Mouse (Mus musculus) CH12.LX (cell line): ENCODE results near the gene Dlst. TPM values are rescaled to one million over a fixed set of nuclear protein-coding genes. Genes with fewer than 3 reads are reported as not detected.

Experiments used
- DNase-seq: peaks from one replicate; pipeline ENCODE4 v3.0.0-alpha.2; 2013; ENCODE audit errors: extremely low read depth
- H3K27ac ChIP-seq: 2 replicates; pipeline ENCODE4 v1.5.1; 2012; ENCODE audit warnings: low read depth, mild to moderate bottlenecking, control low read depth, moderate library complexity; ENCODE audit not compliant: insufficient read depth
- H3K27me3 ChIP-seq: replicated peaks from 2 replicates; pipeline ENCODE3; 2012; ENCODE audit warnings: inconsistent platforms
- H3K36me3 ChIP-seq, 2 experiments: replicated peaks in 1 of 2; 2 replicates each; pipeline versions ENCODE3 to v1.6.1; 2012; ENCODE audit warnings: inconsistent platforms in 1 of 2, low read length in 1 of 2, mild to moderate bottlenecking in 1 of 2, mixed read lengths in 1 of 2, moderate library complexity in 1 of 2; ENCODE audit not compliant: control insufficient read depth in 1 of 2, insufficient read depth in 1 of 2
- H3K4me1 ChIP-seq, 2 experiments: 2 replicates each; pipeline ENCODE4 v1.6.1; 2012; ENCODE audit warnings: inconsistent platforms in 1 of 2, moderate library complexity in 1 of 2; ENCODE audit not compliant: insufficient read depth in 2 of 2, control insufficient read depth in 1 of 2
- H3K4me2 ChIP-seq: 2 replicates; pipeline ENCODE4 v1.6.1; 2012; ENCODE audit warnings: low read depth, mild to moderate bottlenecking, control low read depth; ENCODE audit not compliant: poor library complexity, insufficient read depth, severe bottlenecking
- H3K4me3 ChIP-seq, 3 experiments: fragments of 150-350 bp in 1 of 3; sonication (generic) in 1 of 3; replicated peaks in 1 of 3; 2 replicates each; pipeline versions ENCODE3 to v1.5.1; 2011 to 2012; ENCODE audit warnings: low read depth in 2 of 3, low read length in 2 of 3, mild to moderate bottlenecking in 2 of 3, moderate library complexity in 2 of 3, control low read depth in 1 of 3, improper control_type of control experiment in 1 of 3, inconsistent platforms in 1 of 3, mixed read lengths in 1 of 3; ENCODE audit not compliant: poor library complexity in 1 of 3
- H3K79me2 ChIP-seq: replicated peaks from 2 replicates; pipeline ENCODE4 v1.6.1; 2012; ENCODE audit warnings: mild to moderate bottlenecking, moderate library complexity; ENCODE audit not compliant: control insufficient read depth, poor library complexity, insufficient read depth, severe bottlenecking; ENCODE audit errors: extremely low read depth
- H3K9ac ChIP-seq: 2 replicates; pipeline ENCODE4 v1.6.1; 2012; ENCODE audit warnings: low read depth, mild to moderate bottlenecking, control low read depth, moderate library complexity; ENCODE audit not compliant: insufficient read depth
- H3K9me3 ChIP-seq: replicated peaks from 2 replicates; pipeline ENCODE3; 2012; ENCODE audit warnings: low read length, inconsistent platforms, mixed read lengths
- CTCF ChIP-seq, 2 experiments: IDR thresholded peaks in 1 of 2; conservative IDR thresholded peaks in 1 of 2; 2 replicates each; pipeline ENCODE4 v1.5.1; 2011 to 2012; ENCODE audit warnings: low read depth in 2 of 2, low read length in 2 of 2, improper control_type of control experiment in 1 of 2, inconsistent platforms in 1 of 2, mild to moderate bottlenecking in 1 of 2, moderate library complexity in 1 of 2
- E2F4 ChIP-seq: IDR thresholded peaks from 2 replicates; pipeline ENCODE4 v1.6.1; 2011; ENCODE audit warnings: low read depth, low read length, improper control_type of control experiment; ENCODE audit not compliant: insufficient replicate concordance
- ELF1 ChIP-seq: IDR thresholded peaks from 2 replicates; pipeline ENCODE4 v1.6.1; 2014; ENCODE audit warnings: low read depth, mild to moderate bottlenecking, inconsistent platforms, low read length, improper control_type of control experiment
- HCFC1 ChIP-seq: IDR thresholded peaks from 2 replicates; pipeline ENCODE4 v1.6.1; 2012; ENCODE audit warnings: low read depth, mild to moderate bottlenecking, inconsistent platforms, low read length, improper control_type of control experiment
- IRF4 ChIP-seq: IDR thresholded peaks from 2 replicates; pipeline ENCODE4 v1.6.1; 2014; ENCODE audit warnings: low read depth, mild to moderate bottlenecking, inconsistent platforms, low read length, improper control_type of control experiment
- JUND ChIP-seq: conservative IDR thresholded peaks from 2 replicates; pipeline ENCODE4 v1.6.1; 2011; ENCODE audit warnings: low read depth, low read length, improper control_type of control experiment
- KAT2A ChIP-seq: IDR thresholded peaks from 2 replicates; pipeline ENCODE4 v1.6.1; 2012; ENCODE audit warnings: low read length, improper control_type of control experiment, inconsistent platforms; ENCODE audit not compliant: insufficient replicate concordance
- MAFK ChIP-seq: IDR thresholded peaks from 2 replicates; pipeline ENCODE4 v1.6.1; 2011; ENCODE audit warnings: low read length, improper control_type of control experiment; ENCODE audit not compliant: insufficient replicate concordance
- MAZ ChIP-seq: IDR thresholded peaks from 2 replicates; pipeline ENCODE4 v1.6.1; 2012; ENCODE audit warnings: low read depth, mild to moderate bottlenecking, inconsistent platforms, low read length, improper control_type of control experiment, moderate library complexity
- NELFE ChIP-seq: IDR thresholded peaks from 2 replicates; pipeline ENCODE4 v1.6.1; 2011; ENCODE audit warnings: low read depth, low read length, improper control_type of control experiment
- NRF1 ChIP-seq: IDR thresholded peaks from 2 replicates; pipeline ENCODE4 v1.6.1; 2014; ENCODE audit warnings: low read depth, mild to moderate bottlenecking, inconsistent platforms, low read length, improper control_type of control experiment, moderate library complexity
- PAX5 ChIP-seq: IDR thresholded peaks from 2 replicates; pipeline ENCODE4 v1.6.1; 2012; ENCODE audit warnings: low read length, inconsistent platforms, mixed read lengths
- RAD21 ChIP-seq: IDR thresholded peaks from 2 replicates; pipeline ENCODE4 v1.6.1; 2011; ENCODE audit warnings: low read depth, mild to moderate bottlenecking, low read length, improper control_type of control experiment, moderate library complexity
- RCOR1 ChIP-seq: conservative IDR thresholded peaks from 2 replicates; pipeline ENCODE4 v1.6.1; 2012; ENCODE audit warnings: low read depth, mild to moderate bottlenecking, inconsistent platforms, low read length, improper control_type of control experiment
- TBP ChIP-seq: conservative IDR thresholded peaks from 2 replicates; pipeline ENCODE4 v1.6.1; 2011; ENCODE audit warnings: low read depth, low read length, improper control_type of control experiment
- USF1 ChIP-seq: IDR thresholded peaks from 2 replicates; pipeline ENCODE4 v1.6.1; 2014; ENCODE audit warnings: low read depth, mild to moderate bottlenecking, inconsistent platforms, low read length, improper control_type of control experiment
- USF2 ChIP-seq: conservative IDR thresholded peaks from 2 replicates; pipeline ENCODE4 v1.6.1; 2011; ENCODE audit warnings: low read depth, low read length, improper control_type of control experiment
- ZC3H11A ChIP-seq: IDR thresholded peaks from 2 replicates; pipeline ENCODE4 v1.6.1; 2012; ENCODE audit warnings: low read depth, mild to moderate bottlenecking, inconsistent platforms, low read length, improper control_type of control experiment
- ZKSCAN1 ChIP-seq: IDR thresholded peaks from 2 replicates; pipeline ENCODE4 v1.6.1; 2012; ENCODE audit warnings: low read depth, inconsistent platforms, low read length, improper control_type of control experiment, borderline replicate concordance
- ZNF384 ChIP-seq: IDR thresholded peaks from 2 replicates; pipeline ENCODE4 v1.6.1; 2012; ENCODE audit warnings: low read depth, low read length, improper control_type of control experiment, inconsistent platforms
- dilution Hi-C: fragments of 300-500 bp; cut with MboI; formaldehyde crosslinking; loops from 2 replicates; pipeline ENCODE4 v1.14.3; 2020; ENCODE audit warnings: low sequenced_read_pairs; ENCODE audit not compliant: extremely low pct_unique_long_range_greater_than_20kb, extremely low pct_ligation_motif_present
- in situ Hi-C: fragments of 300-500 bp; cut with MboI; formaldehyde crosslinking; loops from 3 replicates; pipeline ENCODE4 v1.14.3; 2019; ENCODE audit warnings: low sequenced_read_pairs, low pct_ligation_motif_present, low pct_unique_long_range_greater_than_20kb, mixed read lengths
- polyA plus RNA-seq: library from polyadenylated mRNA; unstranded; fragments of >175 nt; gene quantifications from 2 replicates; pipeline ENCODE4 v1.2.1, GENCODE M21; 2012; ENCODE audit warnings: low read depth; ENCODE audit not compliant: insufficient read length
- total RNA-seq, 2 experiments: library from RNA; depleted of rRNA; stranded (reverse); fragments of 300-350 nt in 1 of 2; fragments of >200 nt in 1 of 2; gene quantifications; 2 replicates each; pipeline ENCODE4 v1.2.3; 2012 to 2014

Gene Dlst
- total and polyA plus RNA-seq, 3 experiments, result 116 to 165 (median 144) TPM

- dilution Hi-C loops, result no loop called here
- TF ChIP-seq TBP, result no peak
- H3K4me1 ChIP-seq, result peaks cover 2 to 3% of the 10 kb centered on the region in 2 experiments; a peak in 2 of 4 replicates
- H3K79me2 ChIP-seq, result peaks cover 4% of the 10 kb centered on the region; the same call in 1 of the 2 replicates
- H3K4me3 ChIP-seq, result no peak overlapping the region
- DNase-seq, result no peak
- H3K36me3 ChIP-seq, result peaks cover 74 to 91% of the 10 kb centered on the region in 2 experiments
- no peak overlapping the region for H3K4me2 ChIP-seq
- no peaks in the 10 kb centered on the region for H3K27me3 ChIP-seq
- H3K27ac ChIP-seq, result no peak overlapping the region
- H3K9ac ChIP-seq, result no peak overlapping the region
- H3K9me3 ChIP-seq, result peaks cover 2% of the 10 kb centered on the region
- in situ Hi-C loops, result no loop called here
These were observed 18.9 kb downstream of the Dlst start for GRCm38 (mm10) chr12:85129426-85129978.

GRCm38 (mm10) chr12:85131361-85131760 lies 20.7 kb downstream of the Dlst start:
- Histone ChIP-seq H3K4me3 (no peak overlapping the region), H3K79me2 (no peaks in the 10 kb centered on the region), H3K9me3 (peaks cover 2% of the 10 kb centered on the region), H3K4me1 (no peaks in the 10 kb centered on the region), H3K36me3 (peaks cover 75 to 92% of the 10 kb centered on the region in 2 experiments), H3K4me2 (no peak overlapping the region), H3K9ac (no peak overlapping the region), H3K27me3 (no peaks in the 10 kb centered on the region), H3K27ac (no peak overlapping the region)
- TF ChIP-seq KAT2A (no peak), E2F4 (no peak), ZNF384 (no peak), USF1 (no peak)
- dilution Hi-C loops, result no loop called here
- no peak for DNase-seq
- in situ Hi-C loops, result loop anchor here (5.0 kb wide), 1 partner anchor 39 kb away; no protein-coding TSS in a partner anchor

- in situ Hi-C loops, result loop anchor here (5.0 kb wide), 1 partner anchor 42 kb away; no protein-coding TSS in a partner anchor
- Histone ChIP-seq H3K79me2 (no peaks in the 10 kb centered on the region), H3K36me3 (peaks cover 57 to 72% of the 10 kb centered on the region in 2 experiments)
- TF ChIP-seq HCFC1 (no peak), JUND (no peak), PAX5 (no peak), NELFE (no peak), RAD21 (no peak), IRF4 (no peak), ZC3H11A (no peak), USF2 (no peak), CTCF (conservative IDR thresholded peaks at IDR 0.05 in 1 of 2, IDR thresholded peaks at IDR 0.05 in 1 of 2; ENCODE audit: low read depth in 2 of 2, low read length in 2 of 2) (no peak), ZNF384 (no peak), MAZ (no peak), NRF1 (no peak), ZKSCAN1 (no peak), MAFK (no peak), TBP (no peak), ELF1 (no peak), RCOR1 (no peak), E2F4 (no peak)
- TF ChIP-seq, all 38 proteins: peak for 0
- Histone ChIP-seq H3K4me2 (no peak overlapping the region), H3K4me1 (no peaks in the 10 kb centered on the region), H3K4me3 (no peak overlapping the region), H3K27ac (no peak overlapping the region), H3K9ac (no peak overlapping the region), H3K9me3 (peaks cover 2% of the 10 kb centered on the region), H3K27me3 (no peaks in the 10 kb centered on the region)
- dilution Hi-C loops, result no loop called here
- no peak for DNase-seq
These were observed 23.6 kb downstream of the Dlst start for GRCm38 (mm10) chr12:85134043-85134794.
